Mouse (Mus musculus): ENCODE results near the gene Med27.

Gene Med27

GRCm38 (mm10) chr2:29437111-29437510 lies 90.5 kb downstream of the Med27 start:
- no peak for DNase-seq (ENCODE audit: low spot score)

GRCm38 (mm10) chr2:29437861-29438529 lies 91.4 kb downstream of the Med27 start:
- DNase-seq (ENCODE audit: low spot score), result no peak

- no peak for DNase-seq (ENCODE audit: low spot score)
These were observed 91.9 kb downstream of the Med27 start for GRCm38 (mm10) chr2:29438530-29438862.

DNA sequence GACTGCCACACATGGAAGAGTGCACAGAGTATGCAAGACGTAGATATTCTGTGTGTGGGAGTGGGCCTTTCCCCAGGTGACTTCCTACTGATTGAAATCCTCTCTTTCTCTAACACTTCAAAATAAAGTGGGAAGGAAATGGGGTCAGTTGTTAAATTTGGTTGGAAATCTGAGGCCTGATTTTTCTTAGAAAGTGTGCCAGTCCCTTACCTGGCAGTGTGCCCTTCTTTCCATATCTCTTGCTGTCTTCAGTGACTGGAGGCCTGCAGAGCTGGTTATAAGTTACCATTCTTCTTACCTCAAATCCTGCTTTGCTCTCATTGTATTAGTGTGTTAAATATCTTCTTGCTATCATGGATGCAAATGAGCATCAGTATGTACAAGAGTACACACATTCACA lies 92.4 kb downstream of the Med27 start:
- no peak for DNase-seq (ENCODE audit: low spot score)

DNA sequence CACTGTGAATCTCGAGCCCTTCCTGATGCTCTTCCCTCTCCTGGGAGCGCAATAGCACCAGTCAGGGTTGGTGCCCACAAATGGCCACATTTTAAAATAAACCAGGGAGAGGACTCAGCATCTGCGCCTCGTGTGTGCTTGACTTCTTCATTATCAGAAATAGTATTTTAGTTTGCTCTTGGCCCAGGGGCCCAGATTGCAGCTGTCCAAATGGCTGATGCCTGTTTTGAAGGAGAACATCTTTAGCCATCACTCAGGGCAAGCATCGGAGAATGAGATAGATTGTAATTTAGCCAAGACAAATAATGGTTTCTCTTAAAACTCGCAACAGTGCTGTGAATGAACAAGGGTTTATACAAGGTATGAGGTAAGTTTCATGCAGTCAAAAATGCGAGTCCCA lies 92.8 kb downstream of the Med27 start:
- DNase-seq (ENCODE audit: low spot score), result no peak

DNA sequence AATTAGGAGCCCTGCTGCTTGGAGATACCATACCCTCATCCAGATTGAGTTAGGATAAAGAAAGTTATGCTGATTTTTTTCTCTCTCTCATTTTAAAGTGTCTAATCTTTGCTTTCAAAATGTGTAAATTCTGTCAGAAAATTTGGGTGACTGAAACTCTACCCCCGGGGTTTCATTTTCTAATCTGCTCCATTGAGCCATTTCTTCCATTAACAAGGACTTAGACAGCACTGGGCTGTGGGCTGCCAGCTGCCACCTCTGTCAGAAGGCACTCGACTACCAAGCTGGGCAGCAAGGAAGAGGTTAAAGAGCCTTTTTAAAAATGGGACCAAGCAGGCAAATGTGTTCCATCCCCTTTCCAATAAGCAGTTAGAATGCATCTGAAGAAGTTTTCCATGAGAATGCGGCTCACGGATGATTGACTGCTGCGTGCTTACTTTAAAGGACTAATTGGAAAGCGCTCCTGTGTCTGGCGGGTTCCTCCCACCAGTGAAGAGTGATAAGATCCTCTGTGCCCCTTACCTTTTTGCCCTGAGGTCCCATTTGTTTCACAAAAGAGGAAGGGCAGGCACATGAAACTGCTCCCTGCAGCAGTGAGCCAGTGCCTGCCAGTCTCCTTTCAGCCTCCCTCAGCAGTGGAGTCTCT lies 93.4 kb downstream of the Med27 start:
- DNase-seq (ENCODE audit: low spot score), result no peak

GRCm38 (mm10) chr2:29442275-29442674 lies 95.7 kb downstream of the Med27 start:
- DNase-seq (ENCODE audit: low spot score), result no peak

DNA sequence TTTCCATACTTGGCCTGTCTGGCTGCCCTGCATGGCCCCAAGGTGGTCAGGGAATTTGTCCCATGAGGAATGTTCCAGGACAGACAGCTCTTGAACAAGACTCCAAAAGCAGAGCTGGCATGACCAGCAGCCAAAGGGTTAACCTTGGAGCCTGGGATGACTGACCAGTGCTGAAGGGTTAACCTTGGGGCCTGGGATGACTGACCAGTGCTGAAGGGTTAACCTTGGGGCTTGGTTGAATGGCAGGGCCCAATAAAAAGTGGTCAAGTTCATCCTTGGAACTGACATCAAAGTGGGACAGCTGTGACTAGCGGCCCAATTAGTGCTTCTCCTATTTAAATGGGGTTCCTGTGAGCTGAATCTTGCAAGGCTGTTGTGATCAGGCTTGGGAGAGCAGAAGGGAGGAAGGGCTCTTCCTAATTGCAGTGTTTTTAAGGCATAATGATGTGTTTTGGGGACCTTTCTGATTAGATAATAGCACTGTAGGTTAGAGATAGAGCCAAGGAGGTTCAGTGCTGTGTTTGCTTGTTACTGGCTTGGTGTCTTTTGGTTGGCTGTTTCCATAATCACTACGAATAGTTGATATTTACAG lies 97.1 kb downstream of the Med27 start:
- DNase-seq (ENCODE audit: low spot score), result no peak

DNA sequence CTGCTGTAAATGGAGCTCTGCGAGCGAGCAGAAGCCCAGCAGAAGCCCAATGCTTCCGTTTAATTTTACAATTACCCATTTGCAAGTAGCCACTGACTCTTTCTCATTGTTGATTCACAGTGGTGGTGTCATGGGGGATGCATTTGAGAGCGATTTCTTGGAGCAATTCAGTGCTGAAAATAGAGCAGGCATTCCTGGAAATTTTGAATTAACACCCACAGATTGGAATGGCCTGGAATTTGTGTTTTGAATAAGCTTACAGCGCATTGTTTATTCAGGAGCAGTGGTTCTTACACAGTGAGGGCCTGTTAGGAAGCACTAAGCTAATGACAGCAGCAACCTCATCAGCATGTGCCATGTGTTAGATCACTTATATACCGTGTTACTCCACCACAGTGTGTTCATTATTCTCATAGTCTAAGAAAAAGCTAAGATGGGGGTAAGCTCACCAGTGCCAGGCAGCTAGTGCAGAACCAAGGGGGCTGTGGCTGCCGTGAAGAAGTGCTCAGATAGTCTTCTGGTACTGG lies 101.9 kb downstream of the Med27 start:
- no peak for DNase-seq (ENCODE audit: low spot score)

GRCm38 (mm10) chr2:29451368-29451999 lies 104.9 kb downstream of the Med27 start:
- no peak for DNase-seq (ENCODE audit: low spot score)

DNA sequence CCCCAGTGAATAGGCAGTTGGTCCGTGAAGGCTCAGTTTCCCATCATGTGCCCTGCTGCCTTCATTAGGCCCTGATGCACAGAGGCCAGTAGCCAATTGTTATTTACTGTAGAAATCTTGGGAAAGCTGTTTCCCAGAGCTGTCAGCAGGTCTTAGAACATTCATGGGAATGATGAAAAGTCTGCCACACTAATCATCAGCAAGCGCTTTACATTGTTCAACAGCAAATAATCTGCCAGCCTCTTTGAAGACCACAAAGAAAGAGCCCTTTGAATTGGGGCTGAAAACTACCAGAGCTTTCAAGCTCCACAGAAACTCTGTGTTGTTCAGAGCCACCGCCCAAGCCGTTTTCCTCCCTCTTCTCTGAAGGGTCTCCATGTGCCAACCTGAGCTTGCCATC lies 106.8 kb downstream of the Med27 start:
- no peak for DNase-seq (ENCODE audit: low spot score)

- no peak for DNase-seq (ENCODE audit: low spot score)
These were observed 110.2 kb downstream of the Med27 start for GRCm38 (mm10) chr2:29456631-29457320.

- no peak for DNase-seq (ENCODE audit: low spot score)
These were observed 111.1 kb downstream of the Med27 start for GRCm38 (mm10) chr2:29457677-29458076.

- no peak for DNase-seq (ENCODE audit: low spot score)
These were observed 111.8 kb downstream of the Med27 start for GRCm38 (mm10) chr2:29458346-29458950.

GRCm38 (mm10) chr2:29459648-29460047 lies 113.0 kb downstream of the Med27 start:
- DNase-seq (ENCODE audit: low spot score), result no peak

DNA sequence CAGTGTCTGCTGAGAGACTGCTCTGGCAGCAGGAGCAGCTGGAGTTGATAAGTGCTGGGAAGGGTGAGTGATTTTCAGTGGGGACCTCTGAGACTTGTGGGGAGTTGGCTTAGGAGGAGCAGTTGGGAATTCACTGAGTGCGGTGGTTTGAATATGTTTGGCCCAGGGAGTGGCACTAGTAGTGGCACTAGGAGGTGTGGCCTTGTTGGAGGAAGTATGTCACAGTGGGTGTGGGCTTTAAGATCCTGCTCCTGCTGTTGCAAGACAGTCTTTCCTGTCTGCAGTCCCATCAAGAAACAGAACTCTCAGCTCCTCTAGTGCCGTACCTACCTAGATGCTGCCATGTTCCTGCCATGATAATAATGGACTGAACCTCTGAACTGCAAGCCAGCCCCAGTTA lies 115.2 kb downstream of the Med27 start:
- DNase-seq (ENCODE audit: low spot score), result no peak

DNA sequence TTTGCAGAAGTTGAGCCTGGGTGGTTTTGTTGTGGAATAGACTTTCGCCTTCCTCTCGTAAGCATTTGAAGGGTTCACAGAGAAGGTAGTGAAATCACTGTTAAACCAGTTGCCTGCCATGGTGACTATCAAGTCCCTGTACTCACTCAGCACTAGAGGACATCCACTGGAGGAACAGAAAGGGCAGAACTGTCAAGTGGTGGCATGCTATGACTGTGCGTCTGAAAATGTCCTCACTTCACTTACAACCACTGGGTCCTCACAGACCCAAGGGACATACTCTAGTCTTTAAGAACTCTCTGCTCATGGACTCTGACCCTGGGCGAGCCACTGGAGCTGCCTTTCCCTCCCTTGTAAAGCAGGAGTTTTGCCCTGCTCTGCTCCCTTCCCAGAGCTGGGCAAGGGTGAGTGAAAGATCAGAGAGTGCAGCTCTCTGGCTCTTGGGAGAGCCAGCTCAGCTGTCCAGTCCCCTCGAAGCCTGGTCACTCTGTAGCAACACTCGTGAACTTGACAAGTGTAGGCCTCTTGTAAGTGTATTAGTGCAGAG lies 116.5 kb downstream of the Med27 start:
- DNase-seq (ENCODE audit: low spot score), result no peak

- no peak for DNase-seq (ENCODE audit: low spot score)
These were observed 118.4 kb downstream of the Med27 start for GRCm38 (mm10) chr2:29464851-29465648.

DNA sequence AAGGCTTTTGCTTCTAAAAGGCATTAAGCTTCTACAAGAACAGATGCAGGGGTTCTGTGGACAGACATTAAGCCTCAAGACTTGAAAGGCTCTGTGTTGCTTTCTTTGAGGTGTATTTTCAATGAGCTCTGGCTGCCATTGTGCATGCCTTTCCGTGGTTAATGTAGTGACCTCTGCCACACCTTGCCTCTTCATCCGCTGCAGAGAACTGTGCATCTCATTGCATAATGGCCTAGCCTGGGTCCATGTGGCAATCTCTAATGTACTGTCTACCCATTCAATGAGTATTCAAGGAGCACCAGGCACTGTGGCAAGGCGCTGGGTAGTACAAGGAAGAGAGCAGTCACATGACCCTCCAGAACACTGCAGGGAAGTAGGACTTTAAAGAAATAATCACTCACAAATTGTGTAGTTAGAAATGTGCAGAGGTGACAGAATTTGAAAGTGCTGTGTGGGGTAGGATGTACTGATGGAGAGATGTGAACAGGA lies 119.1 kb downstream of the Med27 start:
- DNase-seq (ENCODE audit: low spot score), result no peak

- DNase-seq (ENCODE audit: low spot score), result no peak
These were observed 119.8 kb downstream of the Med27 start for GRCm38 (mm10) chr2:29466396-29466795.

- DNase-seq (ENCODE audit: low spot score), result no peak
These were observed 121.9 kb downstream of the Med27 start for GRCm38 (mm10) chr2:29468517-29468936.
